Mouse (Mus musculus) midbrain, postnatal 0 days (tissue): ENCODE results near the gene Zfp995. TPM values are rescaled to one million over a fixed set of nuclear protein-coding genes. Genes with fewer than 3 reads are reported as not detected.
"Not testable (repeated sequence)": the region's sequence is repeated elsewhere in the genome, so short reads cannot be mapped to it uniquely, and the experiment has no call there.

ENCODE experiments used
- ATAC-seq: fragments of 200-750 bp; cut with Nextera tagmentation; 2 replicates; pipeline ENCODE4 v1.8.0; 2017; ENCODE audit warnings: moderate number of reproducible peaks, mild to moderate bottlenecking, moderate TSS enrichment, moderate library complexity; ENCODE audit not compliant: low FRiP score
- DNase-seq: peaks from one replicate; pipeline ENCODE4 v3.0.0-alpha.2; 2015; ENCODE audit warnings: low spot score
- H3K27ac ChIP-seq: fragments of 300-500 bp; sonication (generic); 2 replicates; pipeline ENCODE4 v1.5.1; 2014; ENCODE audit warnings: low read depth, mild to moderate bottlenecking, low read length, mixed read lengths
- H3K27me3 ChIP-seq: fragments of 300-500 bp; sonication (generic); 2 replicates; pipeline ENCODE4 v1.6.1; 2014; ENCODE audit warnings: low read length, control low read depth, mixed read lengths; ENCODE audit not compliant: insufficient read depth
- H3K36me3 ChIP-seq: fragments of 300-500 bp; sonication (generic); 2 replicates; pipeline ENCODE4 v1.6.1; 2014; ENCODE audit warnings: low read length, control low read depth, mixed read lengths; ENCODE audit not compliant: insufficient read depth
- H3K4me1 ChIP-seq: fragments of 300-500 bp; sonication (generic); 2 replicates; pipeline ENCODE4 v1.6.1; 2014; ENCODE audit warnings: mild to moderate bottlenecking, control low read depth, antibody characterized with exemption, low read length, mixed read lengths; ENCODE audit not compliant: insufficient read depth
- H3K4me2 ChIP-seq: fragments of 300-500 bp; sonication (generic); 2 replicates; pipeline ENCODE4 v1.6.1; 2014; ENCODE audit warnings: low read depth, mild to moderate bottlenecking, low read length, mixed read lengths; ENCODE audit not compliant: poor library complexity, severe bottlenecking
- H3K4me3 ChIP-seq: fragments of 300-500 bp; sonication (generic); 2 replicates; pipeline ENCODE4 v1.5.1; 2014; ENCODE audit warnings: low read depth, mild to moderate bottlenecking, low read length, moderate library complexity
- H3K9ac ChIP-seq: fragments of 300-500 bp; sonication (generic); replicated peaks from 2 replicates; pipeline ENCODE4 v1.6.1; 2014; ENCODE audit warnings: mild to moderate bottlenecking, low read length, moderate library complexity, mixed read lengths; ENCODE audit not compliant: poor library complexity, severe bottlenecking
- H3K9me3 ChIP-seq: fragments of 300-500 bp; sonication (generic); 2 replicates; pipeline ENCODE4 v1.6.1; 2016; ENCODE audit warnings: low read length, control low read depth
- CTCF ChIP-seq: IDR thresholded peaks from 2 replicates; pipeline ENCODE4 v1.5.1; 2016; ENCODE audit warnings: antibody characterized with exemption, mild to moderate bottlenecking
- WGBS: fragments of 180-500 bp; shearing (Covaris S2); extraction: QIAGEN DNeasy Blood & Tissue Kit; methylation state at CpG from one replicate; pipeline ENCODE4 v1.1.7; 2014; 5-methylcytosine and 5-hydroxymethylcytosine counted together
- polyA plus RNA-seq: library from polyadenylated mRNA; unstranded; fragments of >200 nt; fragmentation: Nextera tagmentation; extraction: Ambion mirVana; gene quantifications from 2 replicates; pipeline ENCODE4 v1.2.1, GENCODE M21; 2015
- total RNA-seq: library from RNA; depleted of rRNA; stranded (reverse); fragments of >200 nt; gene quantifications from 2 replicates; pipeline ENCODE4 v1.2.3, GENCODE M21; 2014; rRNA removed

Gene Zfp995
- 4.7 and 8.1 TPM in 2 replicates for total RNA-seq
- polyA plus RNA-seq, result 6.5 and 7.7 TPM in 2 replicates

GRCm38 (mm10) chr17:21909456-21910052 is at the start of gene Zfp995:
Gene Zfp995 (minus strand): TSS chr17:21909926.
- under 1% methylated on average over 24 of the region's 24 CpGs for WGBS
- ATAC-seq (peak; percentile 98), DNase-seq (peak; percentile 75)
- H3K9me3 ChIP-seq, H3K36me3 ChIP-seq, H3K27me3 ChIP-seq, H3K4me1 ChIP-seq: not testable (repeated sequence)
- Histone ChIP-seq H3K4me3 (peak within 1 kb of the TSS; percentile 67), H3K4me2 (peak within 1 kb of the TSS; percentile 69), H3K9ac (peak within 1 kb of the TSS; percentile 70), H3K27ac (peak within 1 kb of the TSS; percentile 59; the same call in 1 of the 2 replicates)
- TF ChIP-seq CTCF, result peak; percentile 39

- Histone ChIP-seq H3K36me3 (no peaks in the 10 kb centered on the region), H3K9ac (peak overlapping the region; percentile 70), H3K27ac (peak overlapping the region; percentile 59; the same call in 1 of the 2 replicates), H3K27me3 (no peaks in the 10 kb centered on the region), H3K4me2 (peak overlapping the region; percentile 69), H3K4me1 (no peaks in the 10 kb centered on the region), H3K4me3 (peak overlapping the region; percentile 67), H3K9me3 (no peaks in the 10 kb centered on the region)
- TF ChIP-seq CTCF, result no peak
- peak; percentile 47 for ATAC-seq
- no peak for DNase-seq
- WGBS, result 6% methylated on average over 3 of the region's 3 CpGs
Measured at GRCm38 (mm10) chr17:21909039-21909438, 687 bp downstream of the Zfp995 start.

- 85% methylated on average over 1 of the region's 1 CpGs for WGBS
- no peak for DNase-seq
Measured at GRCm38 (mm10) chr17:21871256-21871655, 38.5 kb downstream of the Zfp995 start.

GRCm38 (mm10) chr17:21846322-21846582 is 63.5 kb downstream of the Zfp995 start:
- WGBS, result 97% methylated on average over 8 of the region's 8 CpGs
- not testable (repeated sequence) for H3K4me1 ChIP-seq, ATAC-seq, H3K4me3 ChIP-seq, H3K27ac ChIP-seq, H3K9ac ChIP-seq, H3K36me3 ChIP-seq, H3K4me2 ChIP-seq, H3K27me3 ChIP-seq, H3K9me3 ChIP-seq, DNase-seq

More at GRCm38 (mm10) chr17:21871256-21871655, 38.5 kb downstream of the Zfp995 start:
- Histone ChIP-seq H3K4me2 (no peak overlapping the region), H3K9ac (no peak overlapping the region), H3K36me3 (no peaks in the 10 kb centered on the region), H3K9me3 (0 out of 2 replicates have a peak, but pooled peaks cover 1% of the 10 kb centered on the region), H3K27ac (no peak overlapping the region), H3K4me1 (no peaks in the 10 kb centered on the region), H3K27me3 (no peaks in the 10 kb centered on the region), H3K4me3 (no peak overlapping the region)
- no peak for ATAC-seq
- no peak for TF ChIP-seq CTCF

- Histone ChIP-seq H3K27ac (no peak within 1 kb of the TSS), H3K9me3 (no peaks in the 10 kb centered on the region), H3K4me1 (no peaks in the 10 kb centered on the region), H3K9ac (peak within 1 kb of the TSS; percentile 66), H3K4me3 (peak within 1 kb of the TSS; percentile 66), H3K4me2 (peak within 1 kb of the TSS; percentile 81), H3K36me3 (no peaks in the 10 kb centered on the region), H3K27me3 (no peaks in the 10 kb centered on the region)
- TF ChIP-seq CTCF, result no peak
- DNase-seq (peak; percentile 86), ATAC-seq (peak; percentile 94)
- 4% methylated on average over 22 of the region's 22 CpGs for WGBS
Measured at GRCm38 (mm10) chr17:21845545-21846321, 64.0 kb downstream of the Zfp995 start, which contains the start of gene Zfp820. Gene Zfp820 (minus strand): TSS chr17:21845772.

- H3K27me3 ChIP-seq, result no peaks in the 10 kb centered on the region
- no peak overlapping the region for H3K4me2 ChIP-seq
- WGBS, result 67% methylated on average over 2 of the region's 2 CpGs
- TF ChIP-seq CTCF, result no peak
- no peak overlapping the region for H3K9ac ChIP-seq
- no peak overlapping the region for H3K4me3 ChIP-seq
- H3K36me3 ChIP-seq, result no peaks in the 10 kb centered on the region
- no peaks in the 10 kb centered on the region for H3K9me3 ChIP-seq
- ATAC-seq, result no peak
- no peak overlapping the region for H3K27ac ChIP-seq
- H3K4me1 ChIP-seq, result no peaks in the 10 kb centered on the region
- DNase-seq, result no peak
Measured at GRCm38 (mm10) chr17:21838510-21838909, 71.2 kb downstream of the Zfp995 start.

Other genes starting within 250 kb of the Zfp995 start
- not detected in 2 replicates for gene Gm10226, start 218.1 kb downstream of the Zfp995 start, total RNA-seq
- gene Gm10226, start 218.1 kb downstream of the Zfp995 start, polyA plus RNA-seq, result 7.2 and 7.7 TPM in 2 replicates
- gene Zfp760, start 202.2 kb downstream of the Zfp995 start, total RNA-seq, result 6.0 and 6.8 TPM in 2 replicates
- gene Zfp760, start 202.2 kb downstream of the Zfp995 start, polyA plus RNA-seq, result 3.9 and 4.1 TPM in 2 replicates
- gene Zfp229, start 179.1 kb downstream of the Zfp995 start, total RNA-seq, result 11.7 and 15.3 TPM in 2 replicates
- gene Zfp229, start 179.1 kb downstream of the Zfp995 start, polyA plus RNA-seq, result 6.3 and 7.5 TPM in 2 replicates
- 0.76 and 1.2 TPM in 2 replicates for gene Zfp820, start 64.2 kb downstream of the Zfp995 start, total RNA-seq
- gene Zfp820, start 64.2 kb downstream of the Zfp995 start, polyA plus RNA-seq, result 1.0 and 1.1 TPM in 2 replicates
- 11.0 and 12.0 TPM in 2 replicates for gene Zfp942, start 52.5 kb upstream of the Zfp995 start, total RNA-seq
- gene Zfp942, start 52.5 kb upstream of the Zfp995 start, polyA plus RNA-seq, result 10.4 and 11.1 TPM in 2 replicates
- 14.5 and 19.8 TPM in 2 replicates for gene Zfp943, start 52.6 kb upstream of the Zfp995 start, total RNA-seq
- gene Zfp943, start 52.6 kb upstream of the Zfp995 start, polyA plus RNA-seq, result 12.7 TPM in 2 replicates